Mouse (Mus musculus) brain, embryonic 14.5 days (tissue): Measurements from ENCODE around the gene Grifin.

Experiments
- CTCF ChIP-seq: fragments of 200-500 bp; IDR thresholded peaks from 2 replicates; pipeline ENCODE4 v1.5.1; 2012; ENCODE audit warnings: inconsistent platforms, mild to moderate bottlenecking, moderate library complexity, borderline replicate concordance; ENCODE audit not compliant: insufficient read depth, insufficient read length; ENCODE audit errors: extremely low read depth
- POLR2A ChIP-seq: fragments of 200-500 bp; IDR thresholded peaks from 2 replicates; pipeline ENCODE4 v1.6.1; 2012; ENCODE audit warnings: mild to moderate bottlenecking, inconsistent platforms, borderline replicate concordance; ENCODE audit not compliant: poor library complexity, insufficient read depth, insufficient read length, severe bottlenecking; ENCODE audit errors: extremely low read depth

DNA sequence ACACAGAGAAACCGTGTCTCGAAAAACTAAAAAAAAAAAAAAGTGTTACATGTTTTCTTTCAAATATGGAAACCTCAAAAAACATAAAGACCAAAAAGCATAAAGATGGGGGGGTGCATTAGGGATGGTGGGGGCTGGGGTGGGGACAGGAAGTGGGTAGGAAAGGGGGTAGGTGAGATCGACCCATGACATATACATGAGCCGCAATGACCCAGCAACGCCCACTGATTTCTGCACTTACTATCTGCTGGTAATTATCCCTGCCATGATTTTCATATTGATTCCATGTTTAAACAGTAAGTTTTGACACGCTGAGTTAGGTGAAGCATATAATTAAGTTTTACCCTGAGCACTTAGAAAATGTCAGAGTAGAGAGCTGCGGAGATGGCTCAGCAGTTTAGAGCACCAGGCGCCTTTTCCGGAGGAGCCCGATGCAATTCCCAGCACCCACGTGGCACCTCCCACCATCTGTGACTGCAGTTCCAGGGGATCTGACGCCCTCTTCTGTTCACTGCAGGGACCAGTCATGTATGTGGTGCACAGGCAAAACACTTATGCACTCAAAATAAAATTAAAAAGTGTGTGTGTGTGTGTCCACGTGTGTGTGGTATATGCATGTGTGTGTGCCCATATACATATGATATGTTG lies 5.5 kb upstream of the Grifin start:
- no peak for TF ChIP-seq CTCF
- TF ChIP-seq POLR2A: no peak
